Mouse (Mus musculus) liver, embryonic 16.5 days (tissue): ENCODE data around the gene Tcea2. TPM values are rescaled to one million over a fixed set of nuclear protein-coding genes. Genes with fewer than 3 reads are reported as not detected.

Experiments used
- polyA plus RNA-seq: library from polyadenylated mRNA; unstranded; fragments of >200 nt; fragmentation: Nextera tagmentation; extraction: Ambion mirVana; gene quantifications from 2 replicates; pipeline ENCODE4 v1.2.1, GENCODE M21; 2015

Tcea2 gene
- polyA plus RNA-seq, 1 experiment from 2014 or later = 1.9 TPM

Other genes starting within 250 kb of the Tcea2 start
- gene Zbtb46, start 220.9 kb upstream of the Tcea2 start, polyA plus RNA-seq = 7.0 and 7.5 TPM in 2 replicates
- gene Abhd16b, start 187.1 kb upstream of the Tcea2 start, polyA plus RNA-seq = 0.09 TPM in 1 of 2 replicates, not detected in the other
- gene Tpd52l2, start 183.2 kb upstream of the Tcea2 start, polyA plus RNA-seq = 62.7 and 69.3 TPM in 2 replicates
- gene Dnajc5, start 159.8 kb upstream of the Tcea2 start, polyA plus RNA-seq = 26.4 and 27.3 TPM in 2 replicates
- 21.0 and 23.6 TPM in 2 replicates for gene Uckl1, start 95.4 kb upstream of the Tcea2 start, polyA plus RNA-seq
- 24.2 and 25.0 TPM in 2 replicates for gene Prpf6, start 88.4 kb upstream of the Tcea2 start, polyA plus RNA-seq
- gene Zfp512b, start 87.5 kb upstream of the Tcea2 start, polyA plus RNA-seq = 6.2 and 7.6 TPM in 2 replicates
- 1.7 and 2.3 TPM in 2 replicates for gene Samd10, start 81.1 kb upstream of the Tcea2 start, polyA plus RNA-seq
- gene Gm29797, start 23.3 kb upstream of the Tcea2 start, polyA plus RNA-seq = 0.19 TPM in 1 of 2 replicates, not detected in the other
- 6.9 TPM in 2 replicates for gene Sox18, start 8.7 kb upstream of the Tcea2 start, polyA plus RNA-seq
- gene Rgs19, start 13.7 kb downstream of the Tcea2 start, polyA plus RNA-seq = 19.0 and 19.7 TPM in 2 replicates
- not detected in 2 replicates for gene Lkaaear1, start 18.1 kb downstream of the Tcea2 start, polyA plus RNA-seq
- gene Oprl1, start 34.7 kb downstream of the Tcea2 start, polyA plus RNA-seq = 0.07 and 0.11 TPM in 2 replicates
- gene Myt1, start 83.0 kb downstream of the Tcea2 start, polyA plus RNA-seq = not detected in 2 replicates
- 17.4 and 18.6 TPM in 2 replicates for gene Pcmtd2, start 157.5 kb downstream of the Tcea2 start, polyA plus RNA-seq
- gene Polr3k, start 184.0 kb downstream of the Tcea2 start, polyA plus RNA-seq = 17.8 and 22.1 TPM in 2 replicates